Mouse (Mus musculus) brown adipose tissue, adult 24 weeks (tissue): ENCODE measurements at regions not wholly inside any gene's neighbourhood (a gene's known extent, or its start where the extent isn't known, plus 50 kb on each side); places are given as distances from the start of the nearest gene placed in this dataset.

Source experiments
- H3K27ac ChIP-seq: fragments of 200-500 bp; replicated peaks from 2 replicates; pipeline ENCODE4 v1.5.1; 2012; ENCODE audit warnings: low read depth, mild to moderate bottlenecking, low read length
- H3K4me1 ChIP-seq: fragments of 200-500 bp; 2 replicates; pipeline ENCODE4 v1.6.1; 2012; ENCODE audit warnings: low read length, mixed read lengths; ENCODE audit not compliant: control insufficient read depth, insufficient read depth, insufficient read length
- H3K4me3 ChIP-seq: fragments of 200-500 bp; 2 replicates; pipeline ENCODE4 v1.5.1; 2012; ENCODE audit warnings: low read depth, mild to moderate bottlenecking, low read length, moderate library complexity; ENCODE audit not compliant: insufficient read depth

DNA sequence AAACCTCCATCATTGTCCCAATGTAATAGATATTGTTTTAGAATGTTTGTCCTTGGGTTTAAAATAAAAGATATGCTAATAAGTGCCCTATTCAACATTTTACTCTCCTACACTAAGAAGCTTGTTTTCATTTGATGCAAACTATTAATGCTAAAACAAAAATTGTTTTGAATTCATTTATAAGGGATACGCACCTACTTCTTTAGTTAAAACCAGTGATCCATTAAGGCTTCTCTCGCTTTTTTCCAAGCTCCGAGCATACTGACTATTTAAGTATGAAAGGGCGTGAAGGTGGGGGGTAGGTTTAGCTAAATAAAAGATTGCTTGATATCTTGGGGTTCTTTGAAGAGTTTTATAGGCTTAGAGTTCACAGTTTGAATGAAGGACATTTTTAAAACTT lies 195.1 kb downstream of the Nr2f2 start:
- Histone ChIP-seq H3K27ac (no peak overlapping the region), H3K4me1 (no peaks in the 10 kb centered on the region), H3K4me3 (no peak overlapping the region)

DNA sequence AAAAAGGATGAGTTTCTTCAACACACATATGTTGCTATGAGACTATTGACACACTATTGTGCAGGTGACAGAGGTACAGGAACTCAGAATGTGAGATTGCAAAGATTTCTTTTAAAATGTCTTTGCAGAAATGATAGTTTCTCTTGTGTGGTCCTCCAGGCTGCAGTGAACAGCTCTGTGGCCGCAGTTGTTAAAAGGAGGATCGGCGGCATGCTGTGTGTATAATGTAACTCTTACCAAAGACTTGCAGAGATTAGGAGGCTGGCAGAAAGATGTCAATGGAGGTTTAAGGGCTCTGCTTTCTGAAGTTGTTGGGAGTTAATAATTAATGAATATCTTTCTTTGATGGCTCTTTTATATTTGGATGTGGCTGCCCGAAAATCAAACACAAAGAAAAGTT lies 198.5 kb downstream of the Nr2f2 start:
- Histone ChIP-seq H3K27ac (no peak overlapping the region), H3K4me1 (no peaks in the 10 kb centered on the region), H3K4me3 (no peak overlapping the region)

DNA sequence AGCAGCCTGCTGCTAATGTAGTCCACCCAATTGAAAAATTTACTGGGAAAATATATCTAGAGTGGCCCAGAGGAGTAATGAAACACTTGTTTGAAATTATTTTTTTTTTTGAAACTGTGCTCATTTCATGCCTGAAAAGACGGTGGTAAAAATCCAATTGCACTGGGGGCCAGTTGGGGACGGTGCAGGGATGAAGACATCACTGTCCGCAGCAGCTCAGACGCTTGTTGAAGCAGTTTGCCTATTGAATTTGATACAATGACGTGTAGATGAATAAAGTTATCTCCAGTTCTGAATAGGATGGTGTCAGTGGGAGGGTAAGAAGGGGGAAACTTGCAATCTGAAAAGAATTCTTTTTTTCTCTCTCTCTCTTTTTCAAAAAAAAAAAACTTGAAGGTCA lies 200.5 kb downstream of the Nr2f2 start:
- no peaks in the 10 kb centered on the region for H3K4me1 ChIP-seq
- no peak overlapping the region for H3K4me3 ChIP-seq
- H3K27ac ChIP-seq: no peak overlapping the region

DNA sequence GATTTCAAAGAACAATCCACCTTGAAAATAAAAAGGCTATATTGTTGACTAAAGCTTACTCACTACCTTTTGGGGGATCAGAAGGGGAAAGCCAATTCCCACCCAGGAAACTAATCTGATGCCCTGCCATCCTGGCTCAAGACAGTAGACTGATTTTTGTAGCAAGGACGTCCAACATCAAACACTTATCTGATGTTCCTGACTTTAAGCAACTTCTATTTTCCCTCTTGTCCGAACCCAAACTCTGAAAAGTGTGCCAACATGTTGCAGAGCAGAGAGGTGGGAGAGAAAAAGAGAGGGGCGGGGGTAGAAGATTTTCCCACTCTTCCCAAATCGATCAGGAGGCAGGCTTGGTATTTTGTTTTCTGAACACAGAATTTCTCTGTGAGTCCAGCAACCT lies 201.0 kb downstream of the Nr2f2 start:
- Histone ChIP-seq H3K4me1 (no peaks in the 10 kb centered on the region), H3K27ac (no peak overlapping the region)

DNA sequence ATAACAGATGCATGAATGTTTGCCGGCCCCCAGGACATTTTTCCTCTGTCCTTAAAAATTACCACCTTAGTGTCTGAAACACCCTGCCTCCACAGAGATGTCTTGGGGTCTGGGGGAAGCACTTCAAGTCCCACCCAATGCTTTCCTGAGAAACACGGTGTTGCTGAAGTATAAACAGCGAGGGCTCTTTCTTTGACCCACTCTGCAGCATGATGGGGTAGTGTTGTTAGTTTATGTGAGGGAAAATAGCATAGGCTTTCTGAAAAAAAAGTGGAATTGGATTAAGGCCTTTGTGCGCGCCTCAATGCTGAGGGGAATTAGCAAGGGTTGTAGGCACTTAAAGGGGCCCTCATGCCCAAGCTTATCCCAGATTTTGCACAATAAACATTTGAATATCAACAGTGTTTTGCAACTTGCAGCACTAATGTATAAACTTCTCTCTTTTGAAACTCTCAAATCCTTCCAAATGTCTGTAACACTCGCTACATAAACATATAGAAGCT lies 201.8 kb downstream of the Nr2f2 start:
- H3K4me3 ChIP-seq: no peak overlapping the region
- H3K4me1 ChIP-seq: no peaks in the 10 kb centered on the region
- no peak overlapping the region for H3K27ac ChIP-seq

More for the DNA sequence above, 201.0 kb downstream of the Nr2f2 start:
- no peak overlapping the region for H3K4me3 ChIP-seq

DNA sequence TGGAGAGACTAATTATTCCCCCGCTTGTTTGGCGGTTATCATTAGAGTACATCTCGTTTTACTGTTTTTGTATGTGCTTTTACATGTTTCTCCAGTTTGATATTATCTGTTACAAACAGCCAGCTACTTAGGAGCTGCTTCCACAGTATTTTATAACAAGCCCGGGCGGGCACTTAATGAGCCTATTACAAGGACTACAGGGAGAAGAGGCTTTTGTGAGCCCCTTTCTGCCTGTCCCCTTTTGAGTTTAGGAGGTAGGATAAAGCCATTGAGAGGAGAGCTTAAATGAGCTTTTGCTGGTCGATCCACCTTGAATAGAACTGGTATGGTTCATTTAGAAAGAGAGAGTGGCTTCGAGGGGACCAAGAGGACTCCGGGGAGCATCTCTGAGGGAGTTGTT lies 208.0 kb downstream of the Nr2f2 start:
- Histone ChIP-seq H3K4me3 (no peak overlapping the region), H3K4me1 (no peaks in the 10 kb centered on the region), H3K27ac (no peak overlapping the region)

DNA sequence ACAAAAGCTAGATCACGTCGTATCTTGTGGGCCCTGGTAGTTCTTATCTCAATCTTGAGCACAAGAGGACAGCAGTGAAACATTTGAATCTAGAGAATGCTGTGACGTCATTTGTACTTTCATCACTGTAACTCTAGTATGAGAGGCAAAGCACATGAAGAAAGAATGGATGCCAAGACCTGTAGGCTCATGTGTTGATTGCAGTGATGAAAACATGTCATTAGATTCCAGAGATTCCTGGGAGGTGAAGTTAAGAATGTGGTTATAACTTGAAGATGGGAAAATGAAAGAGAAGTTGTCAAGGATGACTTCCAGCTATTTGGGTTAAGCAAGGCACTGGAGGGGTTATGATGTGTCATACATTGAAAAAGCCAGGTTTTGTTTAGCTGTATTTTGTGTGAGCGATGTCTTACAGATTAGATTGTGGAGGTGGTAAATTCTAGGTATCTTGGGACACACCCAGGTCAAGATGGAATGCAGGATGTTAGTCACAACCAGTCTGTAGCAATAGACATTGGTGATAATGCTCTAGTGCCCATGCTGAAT lies 221.7 kb downstream of the Nr2f2 start:
- Histone ChIP-seq H3K27ac (no peak overlapping the region), H3K4me3 (no peak overlapping the region)

DNA sequence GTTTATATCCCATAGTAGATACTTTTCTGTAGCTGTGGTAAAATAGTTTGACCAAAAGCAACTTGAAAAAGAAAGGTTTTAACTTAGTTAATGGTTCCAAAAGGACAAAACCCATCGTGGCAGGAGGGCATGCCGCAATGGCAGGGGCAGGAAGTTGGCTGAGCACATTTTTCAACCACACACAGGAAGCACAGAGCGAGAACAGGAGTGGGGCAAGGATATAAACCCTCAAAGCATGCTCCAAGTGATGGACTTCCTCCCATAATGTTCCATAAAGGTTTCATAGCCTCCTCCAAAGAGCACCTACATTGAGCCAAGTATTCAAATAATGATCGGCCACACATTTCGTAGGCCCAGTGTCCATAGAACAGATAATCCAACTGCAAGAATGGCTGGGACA lies 229.7 kb downstream of the Nr2f2 start:
- H3K4me3 ChIP-seq: no peak overlapping the region
- H3K27ac ChIP-seq: no peak overlapping the region
- no peaks in the 10 kb centered on the region for H3K4me1 ChIP-seq

More for the DNA sequence above, 221.7 kb downstream of the Nr2f2 start:
- H3K4me1 ChIP-seq: no peaks in the 10 kb centered on the region

DNA sequence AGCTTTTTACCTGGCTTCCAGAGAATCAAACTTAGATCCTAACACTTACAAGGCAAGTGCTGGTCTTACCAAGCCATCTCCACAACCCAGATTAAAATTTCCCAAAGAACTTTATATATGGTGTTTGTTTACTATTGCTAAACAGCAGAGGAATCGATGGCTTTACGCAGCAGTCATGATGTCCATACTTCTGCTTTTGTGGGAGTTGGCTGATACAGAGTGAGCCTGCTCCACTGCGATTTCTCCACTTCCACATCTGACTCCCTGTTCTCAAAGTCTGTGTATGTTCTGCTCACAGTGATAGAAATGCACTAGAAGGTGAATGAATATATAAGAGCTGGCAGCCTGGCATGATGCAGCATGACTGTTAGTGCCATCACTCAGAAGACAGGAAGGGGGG lies 231.1 kb downstream of the Nr2f2 start:
- H3K4me1 ChIP-seq: no peaks in the 10 kb centered on the region

DNA sequence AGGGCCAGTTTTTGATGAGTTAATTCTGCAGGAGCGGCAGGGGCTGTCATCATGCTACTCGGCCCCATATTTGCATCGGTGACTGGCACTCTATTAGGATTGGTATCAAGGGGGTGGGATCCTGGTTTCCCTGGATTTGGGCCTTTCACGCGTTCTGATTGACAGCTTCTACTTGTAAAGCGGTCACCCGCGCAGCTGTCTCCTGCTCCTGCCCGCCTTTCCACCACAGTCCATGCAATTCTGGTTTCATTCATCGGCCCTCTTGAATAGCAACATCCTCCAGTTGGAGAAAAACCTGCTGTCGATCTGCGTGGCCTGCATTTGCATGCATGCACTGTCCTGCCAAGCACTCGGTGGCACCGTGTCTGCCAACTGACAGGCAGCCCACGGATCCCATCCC lies 236.6 kb downstream of the Nr2f2 start:
- Histone ChIP-seq H3K4me3 (no peak overlapping the region), H3K4me1 (no peaks in the 10 kb centered on the region), H3K27ac (no peak overlapping the region)

More for the DNA sequence above, 231.1 kb downstream of the Nr2f2 start:
- Histone ChIP-seq H3K27ac (no peak overlapping the region), H3K4me3 (no peak overlapping the region)

DNA sequence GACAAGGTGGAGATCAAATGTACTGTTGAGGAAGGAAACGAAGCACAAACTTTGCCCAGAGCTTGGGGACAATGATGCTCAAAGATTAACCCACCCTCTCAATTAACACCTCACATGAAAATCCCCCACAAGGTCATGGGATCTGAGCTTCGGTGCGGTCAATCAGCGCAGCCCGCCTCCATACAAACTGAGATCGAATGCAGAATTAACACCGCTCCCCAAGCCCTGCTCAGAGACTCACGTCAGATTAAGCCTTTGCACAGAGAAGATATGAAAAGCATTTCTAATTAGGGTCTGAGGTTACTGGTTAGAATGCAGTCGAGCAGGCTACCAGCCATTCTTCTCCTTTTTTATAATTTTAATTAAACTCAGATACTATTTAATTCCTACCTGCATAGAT lies 243.7 kb downstream of the Nr2f2 start:
- H3K4me3 ChIP-seq: no peak overlapping the region
- H3K4me1 ChIP-seq: no peaks in the 10 kb centered on the region
- no peak overlapping the region for H3K27ac ChIP-seq

DNA sequence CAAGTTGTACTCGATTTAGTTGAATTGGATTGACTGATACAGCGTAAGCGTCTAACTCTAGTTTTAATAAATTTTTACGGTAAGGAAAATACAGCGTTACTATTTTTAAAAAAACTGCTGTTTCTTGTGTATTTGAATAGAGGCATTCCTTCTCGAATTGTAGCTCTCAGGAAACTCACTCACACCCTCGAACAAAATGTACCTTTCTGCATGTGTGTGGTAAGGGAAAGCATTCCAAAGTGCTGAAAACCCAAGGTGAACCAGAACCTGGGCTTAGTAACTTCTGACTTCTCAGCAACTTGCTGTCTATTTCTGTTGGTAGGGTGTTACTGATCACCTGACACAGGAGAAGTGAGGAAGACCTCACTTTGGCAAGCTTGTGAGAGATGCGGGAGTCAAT lies 247.0 kb downstream of the Nr2f2 start:
- no peak overlapping the region for H3K4me3 ChIP-seq
- H3K27ac ChIP-seq: no peak overlapping the region
- H3K4me1 ChIP-seq: no peaks in the 10 kb centered on the region

DNA sequence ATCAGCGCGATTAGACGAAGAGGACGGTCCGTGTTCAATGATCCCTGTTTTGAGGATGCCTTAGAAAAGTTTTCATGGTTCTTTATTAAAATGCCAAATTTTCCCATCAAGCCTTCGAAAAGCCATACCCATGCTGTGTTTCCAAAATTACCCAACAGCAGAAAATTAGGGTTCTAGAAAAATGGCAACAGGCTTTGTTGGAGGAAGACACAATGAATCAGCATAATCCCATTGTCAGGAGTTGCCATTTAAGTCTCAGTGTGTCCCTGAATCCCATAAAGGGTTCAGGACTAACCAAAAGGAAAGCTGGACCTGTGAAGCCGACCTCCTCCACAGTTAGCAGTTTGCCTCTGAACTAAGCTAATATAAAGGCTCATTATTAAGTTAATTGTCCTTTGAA lies 247.6 kb downstream of the Nr2f2 start:
- Histone ChIP-seq H3K27ac (no peak overlapping the region), H3K4me3 (no peak overlapping the region), H3K4me1 (no peaks in the 10 kb centered on the region)

DNA sequence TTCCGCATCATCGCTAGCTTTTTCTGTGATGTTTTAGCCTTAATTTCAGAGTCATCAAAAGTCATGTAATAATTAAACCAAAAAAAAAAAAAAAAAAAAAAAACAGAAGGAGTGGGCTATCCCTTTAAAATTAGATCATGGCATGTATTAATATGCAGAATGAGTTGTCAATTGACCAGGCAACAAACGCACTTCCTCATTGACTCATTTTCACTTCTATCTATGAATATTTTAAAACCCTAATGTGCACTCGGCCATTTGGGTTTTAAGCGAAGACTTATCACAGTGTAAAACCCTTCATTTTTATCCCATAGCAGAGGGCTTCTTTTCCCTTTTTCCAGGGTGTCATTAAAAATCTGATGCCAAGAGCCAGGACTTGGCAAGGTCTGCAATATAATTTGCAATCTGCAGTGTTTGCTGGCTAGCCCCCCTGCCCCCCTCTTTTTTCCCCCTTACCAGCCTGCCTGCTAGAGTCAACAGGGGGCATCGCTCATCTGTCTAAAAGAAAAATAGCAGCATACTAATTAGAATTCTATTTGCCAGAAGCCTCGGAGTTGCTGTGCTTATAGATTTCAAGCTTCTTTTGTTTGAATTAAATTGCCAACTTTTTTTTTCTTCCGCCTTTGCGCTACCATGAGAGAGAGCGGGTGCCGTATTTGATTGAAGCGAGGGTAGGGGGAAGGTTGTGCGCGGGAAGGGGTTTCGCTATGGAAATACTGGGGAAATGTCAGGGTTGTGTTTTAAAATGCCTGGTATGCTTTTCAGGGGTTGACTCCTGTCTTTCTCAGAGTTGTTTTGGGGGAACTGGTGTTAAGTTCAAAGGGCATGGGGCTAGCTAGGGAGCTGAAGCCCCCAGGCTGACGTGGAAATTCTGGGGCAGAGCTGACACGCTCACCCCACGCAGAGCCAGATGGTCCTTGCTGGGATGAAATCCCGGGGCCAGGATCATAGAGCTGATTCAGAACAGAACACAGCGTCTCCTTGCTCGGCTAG lies 248.3 kb downstream of the Nr2f2 start:
- Histone ChIP-seq H3K27ac (no peak overlapping the region), H3K4me3 (no peak overlapping the region), H3K4me1 (no peaks in the 10 kb centered on the region)

DNA sequence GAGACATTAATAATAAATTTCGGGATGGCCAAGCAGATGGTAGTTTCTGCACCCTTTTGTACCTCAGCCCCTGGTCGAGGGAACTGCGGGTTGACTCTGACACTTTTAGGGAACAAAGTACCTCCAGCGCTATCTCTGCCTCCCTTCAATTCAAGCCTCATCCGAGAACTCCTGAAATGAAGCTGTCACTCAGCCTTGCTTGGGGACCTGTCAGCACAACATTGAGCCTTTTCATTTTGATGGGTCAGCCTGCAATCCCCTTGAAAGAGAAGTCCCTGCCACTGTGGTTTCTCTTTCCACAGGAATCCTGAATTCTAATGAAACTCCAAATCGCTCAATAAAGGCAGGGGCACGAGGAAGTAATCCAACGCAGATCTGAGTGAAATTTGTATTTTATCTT lies 257.5 kb downstream of the Nr2f2 start:
- H3K4me3 ChIP-seq: no peak overlapping the region
- no peaks in the 10 kb centered on the region for H3K4me1 ChIP-seq
- no peak overlapping the region for H3K27ac ChIP-seq

DNA sequence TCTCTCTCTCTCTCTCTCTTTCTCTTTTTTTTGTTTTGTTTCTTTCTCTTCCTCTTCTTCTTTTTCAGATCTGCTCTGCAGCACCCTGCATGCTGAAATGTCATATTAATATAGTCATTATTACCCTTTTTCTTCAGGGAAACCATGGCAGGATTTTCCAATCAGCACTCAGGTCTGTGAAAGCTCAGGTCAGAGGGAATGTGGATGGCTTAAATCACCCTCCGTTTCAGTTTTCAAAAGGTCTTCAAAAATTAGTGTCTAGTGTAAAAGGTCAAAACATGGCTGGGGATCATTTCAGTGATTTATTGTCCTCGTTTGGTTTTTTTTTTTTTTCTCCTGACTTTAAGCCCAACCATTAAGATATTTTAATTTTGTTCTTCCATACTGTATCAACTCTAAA lies 261.5 kb downstream of the Nr2f2 start:
- no peak overlapping the region for H3K27ac ChIP-seq
- H3K4me1 ChIP-seq: no peaks in the 10 kb centered on the region
- H3K4me3 ChIP-seq: no peak overlapping the region
